Mouse (Mus musculus) liver, postnatal 0 days (tissue): ENCODE data around the gene Sergef. TPM values are rescaled to one million over a fixed set of nuclear protein-coding genes. Genes with fewer than 3 reads are reported as not detected.

Source experiments
- ATAC-seq: fragments of 200-750 bp; cut with Nextera tagmentation; 2 replicates; pipeline ENCODE4 v1.8.0; 2017; ENCODE audit warnings: mild to moderate bottlenecking, moderate library complexity
- DNase-seq: peaks from one replicate; pipeline ENCODE4 v3.0.0-alpha.2; 2016
- H3K27ac ChIP-seq: fragments of 300-500 bp; sonication (generic); 2 replicates; pipeline ENCODE4 v1.5.1; 2014; ENCODE audit warnings: antibody characterized with exemption, moderate library complexity, mild to moderate bottlenecking, low read depth
- H3K27me3 ChIP-seq: fragments of 300-500 bp; sonication (generic); 2 replicates; pipeline ENCODE4 v1.6.1; 2014; ENCODE audit warnings: low read length, control low read depth, mixed read lengths; ENCODE audit not compliant: insufficient read depth
- H3K36me3 ChIP-seq: fragments of 300-500 bp; sonication (generic); replicated peaks from 2 replicates; pipeline ENCODE4 v1.6.1; 2014; ENCODE audit warnings: mild to moderate bottlenecking, control low read depth, low read length, moderate library complexity, mixed read lengths; ENCODE audit not compliant: insufficient read depth
- H3K4me1 ChIP-seq: fragments of 300-500 bp; sonication (generic); 2 replicates; pipeline ENCODE4 v1.6.1; 2014; ENCODE audit warnings: antibody characterized with exemption, mild to moderate bottlenecking, control low read depth; ENCODE audit not compliant: insufficient read depth
- H3K4me2 ChIP-seq: fragments of 300-500 bp; sonication (generic); 2 replicates; pipeline ENCODE4 v1.6.1; 2014; ENCODE audit warnings: low read depth, mild to moderate bottlenecking, low read length, moderate library complexity, mixed read lengths
- H3K4me3 ChIP-seq: fragments of 300-500 bp; sonication (generic); 2 replicates; pipeline ENCODE4 v1.5.1; 2014; ENCODE audit warnings: low read depth, low read length
- H3K9ac ChIP-seq: fragments of 300-500 bp; sonication (generic); replicated peaks from 2 replicates; pipeline ENCODE4 v1.6.1; 2014; ENCODE audit warnings: mild to moderate bottlenecking, moderate library complexity
- H3K9me3 ChIP-seq: fragments of 300-500 bp; sonication (generic); 2 replicates; pipeline ENCODE4 v1.6.1; 2016; ENCODE audit warnings: mild to moderate bottlenecking, control low read depth, low read length, mixed read lengths
- CTCF ChIP-seq: sonication (generic); IDR thresholded peaks from 2 replicates; pipeline ENCODE4 v1.5.1; 2016; ENCODE audit warnings: antibody characterized with exemption, low read depth
- EP300 ChIP-seq: IDR thresholded peaks from 2 replicates; pipeline ENCODE4 v1.6.1; 2016; ENCODE audit warnings: antibody characterized with exemption, low read depth, mild to moderate bottlenecking
- WGBS: fragments of 180-500 bp; shearing (Covaris S2); extraction: QIAGEN DNeasy Blood & Tissue Kit; methylation state at CpG from one replicate; pipeline ENCODE4 v1.1.7; 2014; ENCODE audit not compliant: insufficient replicate concordance; 5-methylcytosine and 5-hydroxymethylcytosine counted together
- polyA plus RNA-seq: library from polyadenylated mRNA; unstranded; fragments of >200 nt; fragmentation: Nextera tagmentation; extraction: Ambion mirVana; gene quantifications from 2 replicates; pipeline ENCODE4 v1.2.1, GENCODE M21; 2015

The Sergef gene
- polyA plus RNA-seq, 1 experiment from 2014 or later = 4.3 TPM

DNA sequence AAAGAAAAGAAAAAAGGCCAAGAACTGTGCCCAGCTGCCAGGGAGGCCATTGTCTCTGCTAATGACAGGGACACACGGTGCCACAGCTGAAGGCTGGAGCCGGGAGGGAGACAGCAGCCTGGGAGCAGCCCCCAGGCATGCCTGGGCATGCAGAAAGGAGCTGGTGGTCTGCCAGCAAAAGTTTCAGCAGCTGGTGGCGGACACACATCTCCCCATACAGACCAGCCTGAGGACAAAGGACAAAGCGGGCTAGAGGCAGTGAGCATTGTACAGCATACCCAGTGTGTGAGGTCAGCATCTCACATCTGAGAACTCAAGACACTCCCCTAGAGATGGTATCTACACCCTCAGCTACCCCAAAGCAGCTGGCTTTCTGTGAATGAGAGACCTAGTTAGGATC, 37.5 kb downstream of the Sergef start:
- 70% methylated on average over 4 of the region's 4 CpGs for WGBS
- DNase-seq (no peak), ATAC-seq (no peak)
- Histone ChIP-seq H3K27ac (no peak overlapping the region), H3K9me3 (no peaks in the 10 kb centered on the region), H3K4me2 (no peak overlapping the region), H3K9ac (no peak overlapping the region), H3K27me3 (no peaks in the 10 kb centered on the region), H3K4me3 (no peak overlapping the region), H3K36me3 (no peaks in the 10 kb centered on the region), H3K4me1 (no peaks in the 10 kb centered on the region)
- TF ChIP-seq CTCF = no peak
- TF ChIP-seq EP300 = no peak

DNA sequence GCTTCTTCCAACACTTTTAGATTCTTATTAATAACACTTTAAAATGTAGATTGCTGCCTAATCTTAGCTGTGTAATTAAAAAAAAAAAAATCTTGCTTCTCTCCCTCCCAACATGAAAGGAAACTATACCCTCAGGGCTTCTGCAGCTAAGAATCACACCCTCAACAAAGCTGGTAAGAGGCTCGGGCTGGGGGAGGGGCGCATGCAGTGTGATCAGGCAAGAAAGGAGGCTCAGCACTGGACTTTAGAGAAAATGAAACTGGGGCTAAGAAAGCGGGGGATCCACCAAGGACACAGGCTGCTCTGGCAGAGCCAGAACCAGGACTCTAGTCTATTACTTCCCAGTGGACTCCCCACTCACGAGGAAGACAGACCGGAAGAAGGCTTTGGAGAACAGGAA, 38.5 kb downstream of the Sergef start:
- no peak for TF ChIP-seq CTCF
- no peak for TF ChIP-seq EP300
- Histone ChIP-seq H3K4me2 (no peak overlapping the region), H3K9me3 (no peaks in the 10 kb centered on the region), H3K9ac (no peak overlapping the region), H3K36me3 (no peaks in the 10 kb centered on the region), H3K27ac (no peak overlapping the region), H3K27me3 (no peaks in the 10 kb centered on the region), H3K4me3 (no peak overlapping the region), H3K4me1 (no peaks in the 10 kb centered on the region)
- WGBS = 69% methylated on average over 5 of the region's 5 CpGs
- no peak for DNase-seq
- ATAC-seq = no peak

GRCm38 (mm10) chr7:46597006-46597405, 42.6 kb downstream of the Sergef start:
- no peak for ATAC-seq
- no peak for DNase-seq
- no peak overlapping the region for H3K4me3 ChIP-seq
- H3K9ac ChIP-seq = no peak overlapping the region
- no peaks in the 10 kb centered on the region for H3K36me3 ChIP-seq
- H3K4me1 ChIP-seq = no peaks in the 10 kb centered on the region
- no peak overlapping the region for H3K4me2 ChIP-seq
- no peaks in the 10 kb centered on the region for H3K27me3 ChIP-seq
- H3K27ac ChIP-seq = no peak overlapping the region
- no peaks in the 10 kb centered on the region for H3K9me3 ChIP-seq
- 81% methylated on average over 2 of the region's 2 CpGs for WGBS
- TF ChIP-seq CTCF (no peak), EP300 (no peak)

DNA sequence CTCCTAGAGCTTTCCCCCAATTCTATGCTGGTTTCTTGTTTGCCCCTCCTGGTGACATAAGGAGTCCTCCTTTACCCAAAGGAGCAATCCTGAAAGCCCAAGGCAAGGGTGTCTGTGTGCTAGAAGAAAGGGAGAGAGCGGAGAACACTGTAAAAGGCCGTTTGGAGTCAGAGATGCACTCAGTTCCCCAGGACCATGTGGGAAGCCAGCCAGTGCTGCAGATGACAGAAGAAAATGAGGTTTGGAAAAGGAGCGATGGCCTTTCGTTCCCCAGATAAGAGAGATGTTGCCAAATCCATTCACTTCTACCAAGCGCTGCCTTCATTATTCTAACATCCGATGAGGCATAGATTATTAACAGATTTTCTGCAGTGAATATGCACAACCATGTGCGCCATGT, 48.1 kb downstream of the Sergef start:
- 84% methylated on average over 7 of the region's 7 CpGs for WGBS
- no peak overlapping the region for H3K4me2 ChIP-seq
- DNase-seq = no peak
- H3K9me3 ChIP-seq = no peaks in the 10 kb centered on the region
- no peaks in the 10 kb centered on the region for H3K36me3 ChIP-seq
- no peaks in the 10 kb centered on the region for H3K4me1 ChIP-seq
- ATAC-seq = no peak
- no peak overlapping the region for H3K27ac ChIP-seq
- H3K4me3 ChIP-seq = no peak overlapping the region
- TF ChIP-seq EP300 = no peak
- TF ChIP-seq CTCF = no peak
- H3K27me3 ChIP-seq = no peaks in the 10 kb centered on the region
- H3K9ac ChIP-seq = no peak overlapping the region

GRCm38 (mm10) chr7:46589181-46589580, 50.4 kb downstream of the Sergef start:
- TF ChIP-seq CTCF = no peak
- no peak for TF ChIP-seq EP300
- H3K4me1 ChIP-seq = no peaks in the 10 kb centered on the region
- no peak overlapping the region for H3K4me2 ChIP-seq
- DNase-seq = no peak
- no peaks in the 10 kb centered on the region for H3K36me3 ChIP-seq
- H3K9me3 ChIP-seq = no peaks in the 10 kb centered on the region
- 78% methylated on average over 12 of the region's 12 CpGs for WGBS
- no peak overlapping the region for H3K9ac ChIP-seq
- H3K4me3 ChIP-seq = no peak overlapping the region
- H3K27me3 ChIP-seq = no peaks in the 10 kb centered on the region
- no peak overlapping the region for H3K27ac ChIP-seq
- no peak for ATAC-seq

DNA sequence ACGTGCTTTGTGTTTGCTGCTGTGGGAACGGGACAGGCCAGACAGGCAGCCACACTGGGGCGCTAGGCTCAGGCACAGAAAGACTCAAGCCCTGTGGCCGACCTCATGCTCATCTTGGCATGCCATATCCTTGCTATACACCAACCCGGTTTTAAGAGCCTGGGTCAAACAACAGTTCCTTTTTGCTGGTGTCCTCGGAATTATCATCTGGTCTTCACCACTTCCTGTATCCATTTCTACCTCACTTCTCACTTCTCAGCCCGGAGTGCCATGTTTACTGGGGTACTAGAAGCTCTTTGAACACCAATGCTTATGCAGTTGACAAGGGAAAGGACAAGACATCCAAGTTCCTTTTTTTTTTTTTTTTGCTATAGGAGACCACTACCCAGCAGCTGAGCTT, 51.6 kb downstream of the Sergef start:
- H3K27ac ChIP-seq = no peak overlapping the region
- no peak overlapping the region for H3K4me2 ChIP-seq
- DNase-seq = no peak
- WGBS = 53% methylated on average over 7 of the region's 7 CpGs
- TF ChIP-seq EP300 (no peak), CTCF (no peak)
- no peaks in the 10 kb centered on the region for H3K36me3 ChIP-seq
- no peak for ATAC-seq
- H3K9me3 ChIP-seq = no peaks in the 10 kb centered on the region
- no peak overlapping the region for H3K4me3 ChIP-seq
- H3K9ac ChIP-seq = no peak overlapping the region
- no peaks in the 10 kb centered on the region for H3K4me1 ChIP-seq
- no peaks in the 10 kb centered on the region for H3K27me3 ChIP-seq

GRCm38 (mm10) chr7:46587466-46587865, 52.1 kb downstream of the Sergef start:
- Histone ChIP-seq H3K27ac (no peak overlapping the region), H3K36me3 (no peaks in the 10 kb centered on the region), H3K27me3 (no peaks in the 10 kb centered on the region), H3K4me3 (no peak overlapping the region), H3K4me1 (no peaks in the 10 kb centered on the region), H3K4me2 (no peak overlapping the region), H3K9ac (no peak overlapping the region), H3K9me3 (no peaks in the 10 kb centered on the region)
- WGBS = 30% methylated on average over 17 of the region's 17 CpGs
- no peak for ATAC-seq
- no peak for TF ChIP-seq CTCF
- no peak for TF ChIP-seq EP300
- DNase-seq = no peak
